Mouse (Mus musculus) heart, postnatal 0 days (tissue): ENCODE measurements around the gene Tmem238l.

ENCODE experiments used
- CTCF ChIP-seq: IDR thresholded peaks from 2 replicates; pipeline ENCODE4 v1.5.1; 2016; ENCODE audit warnings: antibody characterized with exemption, control low read depth, low read depth
- EP300 ChIP-seq: IDR thresholded peaks from 2 replicates; pipeline ENCODE4 v1.6.1; 2016; ENCODE audit warnings: antibody characterized with exemption, low read depth

GRCm38 (mm10) chr11:66984165-66985135 lies 28.0 kb downstream of the Tmem238l start:
- TF ChIP-seq CTCF (peak; percentile 96), EP300 (no peak)
